8 mouse cellular contexts compared by ENCODE assay signal in the genomic region with DNA sequence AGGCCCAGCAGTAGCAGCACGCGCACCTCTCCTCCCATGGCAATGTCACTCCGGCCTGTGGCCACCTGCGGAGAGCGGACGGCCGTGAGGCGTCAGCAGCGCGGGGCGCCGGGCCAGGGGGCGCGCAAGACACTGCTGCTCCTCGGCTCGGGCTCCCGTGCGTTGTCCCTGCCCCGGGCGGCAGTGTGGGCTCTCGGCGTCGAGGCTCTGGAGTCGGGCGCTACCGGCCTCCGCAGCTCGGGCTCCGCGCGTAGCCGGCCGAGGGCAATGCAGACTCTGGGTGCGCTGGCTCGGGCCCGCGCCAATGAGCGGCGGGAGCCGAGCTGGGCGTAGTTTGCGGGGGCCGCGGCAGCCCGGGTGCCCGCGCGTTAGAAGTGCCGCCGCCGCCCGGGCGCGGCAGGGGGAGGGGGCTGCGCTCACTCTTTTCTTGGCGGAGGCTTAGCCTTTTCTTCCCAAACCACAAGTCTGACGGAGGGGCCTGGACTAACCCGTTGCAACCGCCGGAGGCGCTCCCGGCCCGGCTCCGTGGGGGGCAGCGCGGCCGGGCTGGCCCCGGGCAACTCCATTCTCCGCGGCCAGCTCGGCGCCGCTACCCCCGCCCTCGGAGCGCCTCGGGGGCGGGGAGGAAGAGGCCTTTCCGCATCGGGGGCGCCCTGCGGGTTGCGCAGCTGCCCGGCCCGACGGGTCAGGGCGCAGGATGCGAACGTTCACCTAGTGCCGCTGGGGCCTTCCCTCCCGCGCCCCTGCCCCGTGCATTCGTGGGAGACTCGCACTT. TPM values are rescaled to one million over a fixed set of nuclear protein-coding genes. Genes with fewer than 3 reads are reported as not detected.
DNase-seq lines count a peak whose midpoint lies in the region; ATAC-seq and TF ChIP-seq lines count a peak whose summit lies in the region.

No protein-coding gene starts in this region.

- H3K4me2 ChIP-seq in embryonic facial prominence, embryonic 14.5 days (ENCODE audit: low read depth, low read length), result peak overlapping the region; percentile 80
- peak overlapping the region; percentile 70 for H3K4me2 ChIP-seq in intestine, embryonic 14.5 days (ENCODE audit: low read length)
- peak overlapping the region; percentile 66 for H3K4me2 ChIP-seq in liver, embryonic 15.5 days
- peak overlapping the region; percentile 48 for H3K4me2 ChIP-seq in neural tube, embryonic 14.5 days (ENCODE audit: low read depth, low read length)

- peaks cover 10% of the 10 kb centered on the region; the same call in 1 of the 2 replicates for H3K4me1 ChIP-seq in embryonic facial prominence, embryonic 14.5 days (ENCODE audit: control insufficient read depth, insufficient read depth, low read length)
- H3K4me1 ChIP-seq in intestine, embryonic 14.5 days (replicated peaks; ENCODE audit: control insufficient read depth, insufficient read depth, low read length), result peaks cover 9% of the 10 kb centered on the region
- H3K4me1 ChIP-seq in liver, embryonic 15.5 days (replicated peaks), result peaks cover 25% of the 10 kb centered on the region
- H3K4me1 ChIP-seq in neural tube, embryonic 14.5 days (ENCODE audit: control insufficient read depth, insufficient read depth, low read length), result peaks cover 15% of the 10 kb centered on the region
- no peaks in the 10 kb centered on the region for H3K4me1 ChIP-seq in cerebellum, adult 2 months (ENCODE audit: control insufficient read depth, insufficient read depth, low read length)

- H3K9ac ChIP-seq in embryonic facial prominence, embryonic 14.5 days (ENCODE audit: low read depth, low read length), result peak overlapping the region; percentile 56
- H3K9ac ChIP-seq in intestine, embryonic 14.5 days (ENCODE audit: low read length), result no peak overlapping the region
- H3K9ac ChIP-seq in liver, embryonic 15.5 days, result no peak overlapping the region
- H3K9ac ChIP-seq in neural tube, embryonic 14.5 days (replicated peaks; ENCODE audit: low read depth, low read length), result no peak overlapping the region

- H3K27ac ChIP-seq in embryonic facial prominence, embryonic 14.5 days (replicated peaks; ENCODE audit: low read depth, low read length), result no peak overlapping the region
- H3K27ac ChIP-seq in intestine, embryonic 14.5 days (ENCODE audit: low read depth), result no peak overlapping the region
- no peak overlapping the region for H3K27ac ChIP-seq in liver, embryonic 15.5 days (replicated peaks)
- H3K27ac ChIP-seq in neural tube, embryonic 14.5 days (ENCODE audit: low read depth, low read length), result no peak overlapping the region
- H3K27ac ChIP-seq in cerebellum, adult 2 months (ENCODE audit: insufficient read depth, low read length), result no peak overlapping the region

- peaks cover 71% of the 10 kb centered on the region for H3K27me3 ChIP-seq in embryonic facial prominence, embryonic 14.5 days (replicated peaks; ENCODE audit: control insufficient read depth, insufficient read depth, low read length)
- H3K27me3 ChIP-seq in intestine, embryonic 14.5 days (replicated peaks; ENCODE audit: control insufficient read depth, insufficient read depth, low read length), result peaks cover 63% of the 10 kb centered on the region
- H3K27me3 ChIP-seq in liver, embryonic 15.5 days, result peaks cover 97% of the 10 kb centered on the region
- H3K27me3 ChIP-seq in neural tube, embryonic 14.5 days (ENCODE audit: control insufficient read depth, insufficient read depth, low read length), result peaks cover 40% of the 10 kb centered on the region
- peaks cover 11% of the 10 kb centered on the region; the same call in 1 of the 2 replicates for H3K27me3 ChIP-seq in cerebellum, adult 2 months (ENCODE audit: control insufficient read depth, insufficient read depth, low read length)

- DNase-seq in right cerebral cortex, postnatal 4 days, result peak; percentile 36
- DNase-seq in right cerebral cortex, postnatal 10 days (ENCODE audit: low spot score in 2 of 2), result no peak
- DNase-seq in embryonic facial prominence, embryonic 14.5 days (ENCODE audit: low spot score), result peak; percentile 58
- DNase-seq in intestine, embryonic 14.5 days (ENCODE audit: low spot score), result peak; percentile 64
- no peak for DNase-seq in cerebellum, adult 9-11 months
- DNase-seq in cerebellum, adult 2 months, result no peak

- WGBS in embryonic facial prominence, embryonic 14.5 days, result 1% methylated on average over 28 of the region's 95 CpGs
- 1% methylated on average over 88 of the region's 95 CpGs for WGBS in intestine, embryonic 14.5 days
- under 1% methylated on average over 93 of the region's 95 CpGs for WGBS in liver, embryonic 15.5 days (ENCODE audit: insufficient replicate concordance)
- under 1% methylated on average over 71 of the region's 95 CpGs for WGBS in neural tube, embryonic 14.5 days
- under 1% methylated on average over 95 of the region's 95 CpGs for WGBS in cerebellum, adult 2 months

- no peak for TF ChIP-seq POLR2A in cerebellum, adult 2 months (IDR thresholded peaks at IDR 0.05; ENCODE audit: borderline replicate concordance, insufficient read depth, low read length)

- no peak for TF ChIP-seq CTCF in cerebellum, adult 2 months (IDR thresholded peaks at IDR 0.05; ENCODE audit: borderline replicate concordance, insufficient read depth, low read depth, low read length)

- peak; percentile 74 for ATAC-seq in embryonic facial prominence, embryonic 14.5 days (ENCODE audit: low read depth)
- peak; percentile 44 for ATAC-seq in intestine, embryonic 14.5 days (replicated peaks; ENCODE audit: low FRiP score, low TSS enrichment, low read depth)
- peak; percentile 23; the same call in 1 of the 2 replicates for ATAC-seq in liver, embryonic 15.5 days (ENCODE audit: insufficient read depth)
- peak; percentile 49; the same call in 1 of the 2 replicates for ATAC-seq in neural tube, embryonic 14.5 days (ENCODE audit: low read depth)

- peak overlapping the region; percentile 48 for H3K4me3 ChIP-seq in embryonic facial prominence, embryonic 14.5 days (ENCODE audit: low read depth, low read length)
- H3K4me3 ChIP-seq in intestine, embryonic 14.5 days (ENCODE audit: low read depth, low read length), result peak overlapping the region; percentile 21
- H3K4me3 ChIP-seq in liver, embryonic 15.5 days (replicated peaks), result peak overlapping the region; percentile 45
- peak overlapping the region; percentile 32 for H3K4me3 ChIP-seq in neural tube, embryonic 14.5 days (ENCODE audit: low read depth, low read length)
- no peak overlapping the region for H3K4me3 ChIP-seq in cerebellum, adult 2 months (replicated peaks; ENCODE audit: insufficient read depth, low read depth, low read length)

- H3K36me3 ChIP-seq in embryonic facial prominence, embryonic 14.5 days (ENCODE audit: control insufficient read depth, insufficient read depth, low read length), result no peaks in the 10 kb centered on the region
- H3K36me3 ChIP-seq in intestine, embryonic 14.5 days (ENCODE audit: control insufficient read depth, insufficient read depth, low read length), result no peaks in the 10 kb centered on the region
- no peaks in the 10 kb centered on the region for H3K36me3 ChIP-seq in liver, embryonic 15.5 days (replicated peaks)
- no peaks in the 10 kb centered on the region for H3K36me3 ChIP-seq in neural tube, embryonic 14.5 days (ENCODE audit: control insufficient read depth, insufficient read depth, low read length)

- H3K9me3 ChIP-seq in embryonic facial prominence, embryonic 14.5 days (ENCODE audit: control insufficient read depth, low read length), result no peaks in the 10 kb centered on the region
- H3K9me3 ChIP-seq in intestine, embryonic 14.5 days (ENCODE audit: control insufficient read depth, low read length), result no peaks in the 10 kb centered on the region
- no peaks in the 10 kb centered on the region for H3K9me3 ChIP-seq in liver, embryonic 15.5 days (replicated peaks)
- no peaks in the 10 kb centered on the region for H3K9me3 ChIP-seq in neural tube, embryonic 14.5 days (ENCODE audit: control insufficient read depth, low read length)

RNA-seq across cellular contexts. Expression of a gene that starts 0.5 kb away (rescaled TPM):
- 3.6 and 4.9 TPM in 2 replicates for polyA plus RNA-seq in embryonic facial prominence, embryonic 14.5 days (2014; fragmentation: Nextera tagmentation; extraction: Ambion mirVana)
- 1.1 and 1.3 TPM in 2 replicates for polyA plus RNA-seq in intestine, embryonic 14.5 days (2014; fragmentation: Nextera tagmentation; extraction: Ambion mirVana)
- 0.33 and 0.40 TPM in 2 replicates for polyA plus RNA-seq in liver, embryonic 15.5 days (2015; fragmentation: Nextera tagmentation; extraction: Ambion mirVana)
- polyA plus RNA-seq in neural tube, embryonic 14.5 days (2014; fragmentation: Nextera tagmentation; extraction: Ambion mirVana), result 1.3 and 6.2 TPM in 2 replicates
- 5.9 TPM in 2 replicates for polyA plus RNA-seq in cerebellum, adult 2 months (2012; rRNA removed)

RNA-seq across cellular contexts. Expression of a gene that starts 12.3 kb away (rescaled TPM):
- polyA plus RNA-seq in embryonic facial prominence, embryonic 14.5 days (2014; fragmentation: Nextera tagmentation; extraction: Ambion mirVana), result 93.1 and 100.0 TPM in 2 replicates
- polyA plus RNA-seq in intestine, embryonic 14.5 days (2014; fragmentation: Nextera tagmentation; extraction: Ambion mirVana), result 93.2 and 104 TPM in 2 replicates
- 45.1 and 47.9 TPM in 2 replicates for polyA plus RNA-seq in liver, embryonic 15.5 days (2015; fragmentation: Nextera tagmentation; extraction: Ambion mirVana)
- 137 and 141 TPM in 2 replicates for polyA plus RNA-seq in neural tube, embryonic 14.5 days (2014; fragmentation: Nextera tagmentation; extraction: Ambion mirVana)
- 56.1 and 59.4 TPM in 2 replicates for polyA plus RNA-seq in cerebellum, adult 2 months (2012; rRNA removed)

RNA-seq across cellular contexts. Expression of a gene that starts 12.5 kb away (rescaled TPM):
- 3.4 and 3.6 TPM in 2 replicates for polyA plus RNA-seq in embryonic facial prominence, embryonic 14.5 days (2014; fragmentation: Nextera tagmentation; extraction: Ambion mirVana)
- 0.32 TPM in 1 of 2 replicates, not detected in the other for polyA plus RNA-seq in intestine, embryonic 14.5 days (2014; fragmentation: Nextera tagmentation; extraction: Ambion mirVana)
- polyA plus RNA-seq in liver, embryonic 15.5 days (2015; fragmentation: Nextera tagmentation; extraction: Ambion mirVana), result 0.29 and 1.0 TPM in 2 replicates
- polyA plus RNA-seq in neural tube, embryonic 14.5 days (2014; fragmentation: Nextera tagmentation; extraction: Ambion mirVana), result 2.3 and 2.5 TPM in 2 replicates
- 3.3 and 4.5 TPM in 2 replicates for polyA plus RNA-seq in cerebellum, adult 2 months (2012; rRNA removed)

RNA-seq across cellular contexts. Expression of a gene that starts 16.9 kb away (rescaled TPM):
- polyA plus RNA-seq in embryonic facial prominence, embryonic 14.5 days (2014; fragmentation: Nextera tagmentation; extraction: Ambion mirVana), result 56.7 and 64.7 TPM in 2 replicates
- 22.4 and 23.2 TPM in 2 replicates for polyA plus RNA-seq in intestine, embryonic 14.5 days (2014; fragmentation: Nextera tagmentation; extraction: Ambion mirVana)
- polyA plus RNA-seq in liver, embryonic 15.5 days (2015; fragmentation: Nextera tagmentation; extraction: Ambion mirVana), result 5.1 and 5.7 TPM in 2 replicates
- polyA plus RNA-seq in neural tube, embryonic 14.5 days (2014; fragmentation: Nextera tagmentation; extraction: Ambion mirVana), result 15.3 and 24.9 TPM in 2 replicates
- polyA plus RNA-seq in cerebellum, adult 2 months (2012; rRNA removed), result 2.1 and 2.3 TPM in 2 replicates

RNA-seq across cellular contexts. Expression of a gene that starts 27.1 kb away (rescaled TPM):
- polyA plus RNA-seq in embryonic facial prominence, embryonic 14.5 days (2014; fragmentation: Nextera tagmentation; extraction: Ambion mirVana), result 26.3 and 26.8 TPM in 2 replicates
- 20.1 and 25.0 TPM in 2 replicates for polyA plus RNA-seq in intestine, embryonic 14.5 days (2014; fragmentation: Nextera tagmentation; extraction: Ambion mirVana)
- polyA plus RNA-seq in liver, embryonic 15.5 days (2015; fragmentation: Nextera tagmentation; extraction: Ambion mirVana), result 37.6 and 42.3 TPM in 2 replicates
- 30.5 and 36.8 TPM in 2 replicates for polyA plus RNA-seq in neural tube, embryonic 14.5 days (2014; fragmentation: Nextera tagmentation; extraction: Ambion mirVana)
- polyA plus RNA-seq in cerebellum, adult 2 months (2012; rRNA removed), result 60.5 and 65.3 TPM in 2 replicates

Comparison
In these comparisons a context has a peak if more than half of its experiments do, and no peak if none do; other contexts are left out.
1. DNase-seq: peak in right cerebral cortex, postnatal 4 days (single experiment), embryonic facial prominence, embryonic 14.5 days (single experiment) and intestine, embryonic 14.5 days (single experiment); none in right cerebral cortex, postnatal 10 days (0 of 2), cerebellum, adult 9-11 months (single experiment) and cerebellum, adult 2 months (0 of 2).
2. ATAC-seq: peak in every context shown above with its lines; median percentile 74 in embryonic facial prominence, embryonic 14.5 days; 49 in neural tube, embryonic 14.5 days; 44 in intestine, embryonic 14.5 days; 23 in liver, embryonic 15.5 days.
3. Peak in every context shown above with its lines, with median percentiles within 50 percentile points of each other: H3K4me2 ChIP-seq.